Mouse (Mus musculus) limb, embryonic 14.5 days (tissue): ENCODE measurements around the gene C1ql3. TPM values are rescaled to one million over a fixed set of nuclear protein-coding genes. Genes with fewer than 3 reads are reported as not detected.

ENCODE experiments used
- ATAC-seq: fragments of 200-750 bp; cut with Nextera tagmentation; 2 replicates; pipeline ENCODE4 v1.8.0; 2017; ENCODE audit warnings: low read depth, moderate number of reproducible peaks, moderate TSS enrichment; ENCODE audit not compliant: low FRiP score
- DNase-seq: peaks from one replicate; pipeline ENCODE4 v3.0.0-alpha.2; 2015; ENCODE audit warnings: low spot score
- H3K27ac ChIP-seq: fragments of 300-500 bp; sonication (generic); replicated peaks from 2 replicates; pipeline ENCODE4 v1.5.1; 2014; ENCODE audit warnings: low read depth, mild to moderate bottlenecking, low read length, moderate library complexity, mixed read lengths
- H3K27me3 ChIP-seq: fragments of 300-500 bp; sonication (generic); 2 replicates; pipeline ENCODE4 v1.6.1; 2014; ENCODE audit warnings: low read length, mixed read lengths; ENCODE audit not compliant: control insufficient read depth, insufficient read depth
- H3K36me3 ChIP-seq: fragments of 300-500 bp; sonication (generic); 2 replicates; pipeline ENCODE4 v1.6.1; 2014; ENCODE audit warnings: mild to moderate bottlenecking, low read length, moderate library complexity, mixed read lengths; ENCODE audit not compliant: control insufficient read depth, insufficient read depth
- H3K4me1 ChIP-seq: fragments of 300-500 bp; sonication (generic); 2 replicates; pipeline ENCODE4 v1.6.1; 2014; ENCODE audit warnings: antibody characterized with exemption, low read length, mixed read lengths; ENCODE audit not compliant: control insufficient read depth, insufficient read depth
- H3K4me2 ChIP-seq: fragments of 300-500 bp; sonication (generic); replicated peaks from 2 replicates; pipeline ENCODE4 v1.6.1; 2014; ENCODE audit warnings: low read depth, mild to moderate bottlenecking, low read length, moderate library complexity; ENCODE audit not compliant: severe bottlenecking
- H3K4me3 ChIP-seq: fragments of 300-500 bp; sonication (generic); replicated peaks from 2 replicates; pipeline ENCODE4 v1.5.1; 2014; ENCODE audit warnings: low read length
- H3K9ac ChIP-seq: fragments of 300-500 bp; sonication (generic); 2 replicates; pipeline ENCODE4 v1.6.1; 2014; ENCODE audit warnings: mild to moderate bottlenecking, low read depth, low read length, moderate library complexity; ENCODE audit not compliant: severe bottlenecking
- H3K9me3 ChIP-seq: fragments of 300-500 bp; sonication (generic); 2 replicates; pipeline ENCODE4 v1.6.1; 2016; ENCODE audit warnings: low read length; ENCODE audit not compliant: control insufficient read depth
- POLR2A ChIP-seq: fragments of 200-500 bp; IDR thresholded peaks from 2 replicates; pipeline ENCODE4 v1.8.0; 2012; ENCODE audit warnings: inconsistent platforms, mild to moderate bottlenecking, moderate library complexity, borderline replicate concordance; ENCODE audit not compliant: insufficient read depth, insufficient read length; ENCODE audit errors: extremely low read depth
- WGBS: fragments of 180-500 bp; shearing (Covaris S2); extraction: QIAGEN DNeasy Blood & Tissue Kit; methylation state at CpG from one replicate; pipeline ENCODE4 v1.1.7; 2014; 5-methylcytosine and 5-hydroxymethylcytosine counted together
- polyA plus RNA-seq, 2 experiments: library from polyadenylated mRNA; depleted of rRNA in 1 of 2; stranded (reverse) in 1 of 2; unstranded in 1 of 2; fragments of >200 nt; fragmentation: Nextera tagmentation in 1 of 2; extraction: Ambion mirVana in 1 of 2; gene quantifications; 2 replicates each; pipeline versions ENCODE4 v1.2.1 to v1.2.3; 2012 to 2014

Gene C1ql3
- polyA plus RNA-seq, 2 experiments = 2.6 to 3.1 TPM

GRCm38 (mm10) chr2:13018861-13019260 lies 7.3 kb upstream of the C1ql3 start:
- H3K4me1 ChIP-seq = no peaks in the 10 kb centered on the region
- WGBS = 69% methylated on average over 1 of the region's 1 CpGs
- no peak overlapping the region for H3K9ac ChIP-seq
- no peaks in the 10 kb centered on the region for H3K36me3 ChIP-seq
- DNase-seq = no peak
- no peak overlapping the region for H3K4me3 ChIP-seq
- no peak overlapping the region for H3K4me2 ChIP-seq
- ATAC-seq = no peak
- no peaks in the 10 kb centered on the region; the same call in 1 of the 2 replicates for H3K27me3 ChIP-seq
- H3K9me3 ChIP-seq = no peaks in the 10 kb centered on the region
- H3K27ac ChIP-seq = no peak overlapping the region
- TF ChIP-seq POLR2A = no peak

DNA sequence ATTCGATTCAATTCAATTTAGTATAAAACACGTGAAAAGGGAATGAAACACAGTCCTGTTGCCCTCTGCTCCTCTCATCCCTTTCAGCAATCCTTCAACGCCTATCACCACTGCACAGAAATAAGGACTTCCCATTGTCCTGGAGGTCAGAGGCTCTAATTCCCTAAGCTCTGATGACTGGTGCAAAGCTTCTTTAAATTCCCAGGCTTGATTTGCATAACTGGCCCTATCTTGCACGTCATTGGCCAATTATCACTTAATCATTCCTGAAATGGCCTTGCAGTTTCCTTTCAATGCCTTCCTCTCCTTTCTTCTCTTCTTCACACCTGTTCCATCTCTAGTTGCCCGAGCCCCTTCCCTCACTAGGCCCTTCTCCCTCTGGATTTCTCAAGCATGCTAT lies 6.8 kb upstream of the C1ql3 start:
- Histone ChIP-seq H3K4me3 (no peak overlapping the region), H3K4me1 (no peaks in the 10 kb centered on the region), H3K27me3 (peaks cover 3% of the 10 kb centered on the region), H3K36me3 (no peaks in the 10 kb centered on the region), H3K4me2 (no peak overlapping the region), H3K27ac (no peak overlapping the region), H3K9ac (no peak overlapping the region), H3K9me3 (no peaks in the 10 kb centered on the region)
- ATAC-seq (no peak), DNase-seq (no peak)
- no peak for TF ChIP-seq POLR2A
- WGBS = 45% methylated on average over 5 of the region's 5 CpGs

- WGBS = 35% methylated on average over 3 of the region's 3 CpGs
These were observed 367 bp upstream of the C1ql3 start for GRCm38 (mm10) chr2:13011973-13012372.

GRCm38 (mm10) chr2:13010460-13011341 lies 905 bp downstream of the C1ql3 start:
- Histone ChIP-seq H3K9ac (peak overlapping the region; percentile 47), H3K27ac (no peak overlapping the region), H3K27me3 (peaks cover 41% of the 10 kb centered on the region), H3K9me3 (no peaks in the 10 kb centered on the region), H3K4me3 (peak overlapping the region; percentile 56), H3K4me2 (peak overlapping the region; percentile 99), H3K4me1 (peaks cover 6% of the 10 kb centered on the region; the same call in 1 of the 2 replicates), H3K36me3 (no peaks in the 10 kb centered on the region)
- peak; percentile 22 for DNase-seq
- TF ChIP-seq POLR2A = no peak
- 1% methylated on average over 48 of the region's 75 CpGs for WGBS
- peak; percentile 38 for ATAC-seq

More at GRCm38 (mm10) chr2:13011973-13012372, 367 bp upstream of the C1ql3 start:
- Histone ChIP-seq H3K4me3 (peak overlapping the region; percentile 56; the same call in 1 of the 2 replicates), H3K4me1 (peaks cover 6% of the 10 kb centered on the region; the same call in 1 of the 2 replicates), H3K9ac (no peak overlapping the region), H3K27ac (no peak overlapping the region), H3K9me3 (no peaks in the 10 kb centered on the region), H3K27me3 (peaks cover 41% of the 10 kb centered on the region), H3K36me3 (no peaks in the 10 kb centered on the region), H3K4me2 (peak overlapping the region; percentile 99; the same call in 1 of the 2 replicates)
- no peak for TF ChIP-seq POLR2A
- DNase-seq (no peak), ATAC-seq (no peak)

DNA sequence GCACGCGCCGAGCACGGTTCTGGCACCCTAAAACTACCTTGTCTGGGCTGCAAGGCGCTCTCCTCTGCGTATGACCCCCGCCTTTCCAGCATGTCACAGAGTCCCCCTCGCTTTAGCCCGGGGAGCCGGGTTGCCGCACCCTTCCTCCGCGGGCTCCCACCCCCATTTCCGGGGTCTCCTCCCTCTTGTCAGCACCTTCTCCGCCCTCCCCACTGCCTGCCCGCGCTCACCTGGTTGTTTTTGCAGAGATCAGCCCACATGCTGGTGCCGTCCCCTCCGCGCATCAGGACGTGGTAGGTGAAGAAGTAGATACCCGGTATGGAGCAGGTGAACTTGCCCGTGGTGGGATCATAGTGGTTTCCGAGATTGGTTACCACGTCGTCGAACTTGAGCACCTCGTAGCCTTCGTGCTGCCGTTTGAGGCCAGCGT lies 1.6 kb downstream of the C1ql3 start:
- 2% methylated on average over 31 of the region's 31 CpGs for WGBS
- Histone ChIP-seq H3K27ac (no peak overlapping the region), H3K4me2 (peak overlapping the region; percentile 99), H3K4me3 (peak overlapping the region; percentile 56), H3K9me3 (no peaks in the 10 kb centered on the region), H3K27me3 (peaks cover 41% of the 10 kb centered on the region), H3K36me3 (no peaks in the 10 kb centered on the region), H3K4me1 (peaks cover 6% of the 10 kb centered on the region; the same call in 1 of the 2 replicates), H3K9ac (peak overlapping the region; percentile 47)
- no peak for TF ChIP-seq POLR2A
- ATAC-seq (no peak), DNase-seq (no peak)
